Mouse (Mus musculus): Measurements from ENCODE around the gene Fbxw11.
"Not testable (repeated sequence)": the region's sequence is repeated elsewhere in the genome, so short reads cannot be mapped to it uniquely, and the experiment has no call there.

Fbxw11 gene

GRCm38 (mm10) chr11:32708739-32709501, 66.4 kb downstream of the Fbxw11 start:
- no peak for DNase-seq (ENCODE audit: low spot score)

- DNase-seq (ENCODE audit: low spot score), result no peak
Observed at GRCm38 (mm10) chr11:32709563-32709962, 67.0 kb downstream of the Fbxw11 start.

GRCm38 (mm10) chr11:32714230-32714629, 71.7 kb downstream of the Fbxw11 start:
- DNase-seq (ENCODE audit: low spot score), result no peak

GRCm38 (mm10) chr11:32714896-32715295, 72.4 kb downstream of the Fbxw11 start:
- no peak for DNase-seq (ENCODE audit: low spot score)

- DNase-seq (ENCODE audit: low spot score), result no peak
Observed at GRCm38 (mm10) chr11:32715495-32715894, 73.0 kb downstream of the Fbxw11 start.

GRCm38 (mm10) chr11:32715970-32716369, 73.4 kb downstream of the Fbxw11 start:
- DNase-seq (ENCODE audit: low spot score), result no peak

GRCm38 (mm10) chr11:32716876-32717275, 74.4 kb downstream of the Fbxw11 start:
- no peak for DNase-seq (ENCODE audit: low spot score)

- DNase-seq (ENCODE audit: low spot score), result not testable (repeated sequence)
Observed at GRCm38 (mm10) chr11:32717711-32718110, 75.2 kb downstream of the Fbxw11 start.

GRCm38 (mm10) chr11:32718371-32718770, 75.8 kb downstream of the Fbxw11 start:
- DNase-seq (ENCODE audit: low spot score), result no peak

- DNase-seq (ENCODE audit: low spot score), result no peak
Observed at GRCm38 (mm10) chr11:32718979-32719378, 76.5 kb downstream of the Fbxw11 start.

GRCm38 (mm10) chr11:32722653-32723052, 80.1 kb downstream of the Fbxw11 start:
- DNase-seq (ENCODE audit: low spot score), result no peak

GRCm38 (mm10) chr11:32723287-32723686, 80.8 kb downstream of the Fbxw11 start:
- no peak for DNase-seq (ENCODE audit: low spot score)

GRCm38 (mm10) chr11:32725171-32725570, 82.6 kb downstream of the Fbxw11 start:
- no peak for DNase-seq (ENCODE audit: low spot score)

- no peak for DNase-seq (ENCODE audit: low spot score)
Observed at GRCm38 (mm10) chr11:32732467-32732866, 89.9 kb downstream of the Fbxw11 start.

- DNase-seq (ENCODE audit: low spot score), result no peak
Observed at GRCm38 (mm10) chr11:32733195-32733594, 90.7 kb downstream of the Fbxw11 start.

GRCm38 (mm10) chr11:32736371-32736770, 93.8 kb downstream of the Fbxw11 start:
- no peak for DNase-seq (ENCODE audit: low spot score)

- no peak for DNase-seq (ENCODE audit: low spot score)
Observed at GRCm38 (mm10) chr11:32737729-32738128, 95.2 kb downstream of the Fbxw11 start.

- DNase-seq (ENCODE audit: low spot score), result no peak
Observed at GRCm38 (mm10) chr11:32743891-32744290, 101.4 kb downstream of the Fbxw11 start.

GRCm38 (mm10) chr11:32744463-32744862, 101.9 kb downstream of the Fbxw11 start:
- no peak for DNase-seq (ENCODE audit: low spot score)

GRCm38 (mm10) chr11:32745466-32745865, 102.9 kb downstream of the Fbxw11 start:
- DNase-seq (ENCODE audit: low spot score), result no peak

GRCm38 (mm10) chr11:32746036-32746435, 103.5 kb downstream of the Fbxw11 start:
- no peak for DNase-seq (ENCODE audit: low spot score)

GRCm38 (mm10) chr11:32746475-32746874, 104.0 kb downstream of the Fbxw11 start:
- DNase-seq (ENCODE audit: low spot score), result no peak

- peak; percentile 17 for DNase-seq (ENCODE audit: low spot score)
Observed at GRCm38 (mm10) chr11:32748800-32749199, 106.3 kb downstream of the Fbxw11 start.
